Mouse (Mus musculus): Measurements from ENCODE around the gene Gtf2h5. TPM values are rescaled to one million over a fixed set of nuclear protein-coding genes. Genes with fewer than 3 reads are reported as not detected.
A peak's percentile ranks its signal among the peaks of the same experiment; 100 is the strongest.

Gtf2h5 gene
- total and polyA plus RNA-seq, 2 experiments from 2014 or later: 44.1 to 241 TPM

DNA sequence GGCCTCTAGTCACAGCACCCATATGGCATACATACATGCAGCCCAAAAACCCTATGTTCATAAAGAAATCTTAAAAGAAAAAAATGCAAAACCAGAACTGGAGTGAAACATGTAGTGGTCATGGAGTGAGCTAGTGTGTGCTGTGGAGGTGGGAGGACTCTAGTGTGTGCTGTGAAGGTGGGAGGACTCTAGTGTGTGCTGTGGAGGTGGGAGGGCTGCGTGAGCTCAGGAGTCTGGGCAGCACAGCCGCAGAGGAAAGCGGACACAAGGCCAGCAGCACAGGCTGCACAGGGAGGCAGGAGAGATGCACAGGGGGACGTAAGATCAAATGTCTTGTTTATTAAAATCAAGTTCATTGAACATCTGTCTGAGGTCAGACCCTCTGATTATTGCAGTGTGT, 44.2 kb downstream of the Gtf2h5 start:
- TF ChIP-seq CTCF (IDR thresholded peaks at IDR 0.05; ENCODE audit: low read depth): no peak
- Histone ChIP-seq H3K4me3 (ENCODE audit: low read length) (no peak overlapping the region), H3K4me1 (ENCODE audit: insufficient read depth, low read length) (no peaks in the 10 kb centered on the region), H3K9ac (replicated peaks; ENCODE audit: low read length) (no peak overlapping the region), H3K27ac (no peak overlapping the region), H3K36me3 (ENCODE audit: insufficient read depth, low read length) (0 out of 2 replicates have a peak, but pooled peaks cover 4% of the 10 kb centered on the region), H3K9me3 (ENCODE audit: low read length) (no peaks in the 10 kb centered on the region), H3K4me2 (ENCODE audit: low read depth, low read length) (no peak overlapping the region), H3K27me3 (ENCODE audit: insufficient read depth, low read length) (no peaks in the 10 kb centered on the region)
- DNase-seq (ENCODE audit: low spot score) (no peak), ATAC-seq (no peak)
- WGBS: 81% methylated on average over 4 of the region's 4 CpGs

DNA sequence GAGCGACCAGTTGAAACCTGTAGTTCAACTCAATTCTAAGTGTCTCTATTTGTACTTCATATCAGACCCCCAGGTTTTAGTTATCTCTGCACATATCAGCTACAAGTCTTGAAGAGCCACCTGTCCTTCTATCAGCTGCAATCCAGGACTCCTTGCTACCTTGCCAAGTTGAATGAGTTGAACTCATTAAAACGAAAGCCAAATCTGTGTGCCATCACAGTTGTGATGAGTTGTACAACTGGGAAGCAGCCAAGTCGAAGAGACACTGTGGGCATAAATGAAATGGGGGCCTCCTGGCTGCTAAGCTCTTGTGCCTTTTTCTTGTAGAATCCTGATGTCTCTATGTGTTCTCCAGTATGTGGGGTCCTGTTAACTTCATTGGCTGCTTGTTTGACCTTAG, 45.9 kb downstream of the Gtf2h5 start:
- Histone ChIP-seq H3K9ac (replicated peaks; ENCODE audit: low read length) (no peak overlapping the region), H3K27me3 (ENCODE audit: insufficient read depth, low read length) (no peaks in the 10 kb centered on the region), H3K4me2 (ENCODE audit: low read depth, low read length) (no peak overlapping the region), H3K27ac (no peak overlapping the region), H3K36me3 (ENCODE audit: insufficient read depth, low read length) (0 out of 2 replicates have a peak, but pooled peaks cover 4% of the 10 kb centered on the region), H3K4me1 (ENCODE audit: insufficient read depth, low read length) (no peaks in the 10 kb centered on the region), H3K9me3 (ENCODE audit: low read length) (no peaks in the 10 kb centered on the region), H3K4me3 (ENCODE audit: low read length) (no peak overlapping the region)
- 87% methylated on average over 3 of the region's 3 CpGs for WGBS
- DNase-seq (ENCODE audit: low spot score) (no peak), ATAC-seq (no peak)
- no peak for TF ChIP-seq CTCF (IDR thresholded peaks at IDR 0.05; ENCODE audit: low read depth)

DNA sequence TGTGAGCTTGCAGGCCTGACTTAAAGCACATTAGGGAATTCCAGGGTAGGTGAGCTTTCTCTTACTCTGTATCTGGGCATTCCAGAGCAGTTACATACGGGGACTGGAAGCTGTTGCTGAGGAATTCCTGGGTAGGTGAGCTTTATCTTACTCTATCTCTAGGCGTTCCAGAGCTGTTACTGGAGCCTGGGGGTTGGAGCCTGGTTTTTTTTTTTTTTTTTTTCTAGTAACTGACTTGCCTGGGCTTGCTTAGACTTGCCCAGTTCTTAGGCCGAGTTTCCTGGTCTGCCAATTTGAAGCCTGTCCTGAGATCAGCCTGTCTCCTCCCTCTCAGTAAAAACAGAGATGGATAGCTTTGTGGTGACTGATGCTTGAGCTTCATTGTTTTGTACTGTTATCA, 48.5 kb downstream of the Gtf2h5 start:
- no peaks in the 10 kb centered on the region for H3K9me3 ChIP-seq (ENCODE audit: low read length)
- ATAC-seq (no peak), DNase-seq (ENCODE audit: low spot score) (no peak)
- peaks cover 8% of the 10 kb centered on the region; the same call in 1 of the 2 replicates for H3K36me3 ChIP-seq (ENCODE audit: insufficient read depth, low read length)
- no peaks in the 10 kb centered on the region for H3K4me1 ChIP-seq (ENCODE audit: insufficient read depth, low read length)
- H3K4me2 ChIP-seq (ENCODE audit: low read depth, low read length): no peak overlapping the region
- no peak overlapping the region for H3K4me3 ChIP-seq (ENCODE audit: low read length)
- H3K27me3 ChIP-seq (ENCODE audit: insufficient read depth, low read length): no peaks in the 10 kb centered on the region
- 66% methylated on average over 3 of the region's 3 CpGs for WGBS
- no peak overlapping the region for H3K9ac ChIP-seq (replicated peaks; ENCODE audit: low read length)
- H3K27ac ChIP-seq: no peak overlapping the region
- no peak for TF ChIP-seq CTCF (IDR thresholded peaks at IDR 0.05; ENCODE audit: low read depth)

DNA sequence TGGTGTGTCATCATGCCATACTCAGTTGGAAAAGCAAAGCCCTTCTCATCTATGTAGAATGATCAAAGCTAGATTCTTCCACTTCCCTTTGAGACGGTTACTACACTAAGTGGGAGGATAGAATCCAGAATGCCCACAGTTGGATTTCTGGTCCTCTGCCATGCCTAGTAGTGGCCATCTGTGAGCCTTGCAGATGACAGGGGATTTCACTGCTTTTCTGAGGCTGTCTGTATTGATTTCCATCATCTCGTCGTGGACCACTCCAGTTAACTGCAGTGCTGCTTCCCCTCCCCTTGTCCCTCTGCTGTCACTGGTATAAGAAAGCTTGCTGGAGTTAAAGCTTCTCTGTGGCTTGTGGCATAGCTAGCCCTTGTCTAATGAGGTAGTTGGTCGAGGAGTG, 49.8 kb downstream of the Gtf2h5 start:
- no peaks in the 10 kb centered on the region for H3K4me1 ChIP-seq (ENCODE audit: insufficient read depth, low read length)
- no peak for TF ChIP-seq CTCF (IDR thresholded peaks at IDR 0.05; ENCODE audit: low read depth)
- no peak overlapping the region for H3K4me3 ChIP-seq (ENCODE audit: low read length)
- H3K27ac ChIP-seq: 0 out of 2 replicates have a peak overlapping the region, but pooled peaks have one; percentile 16
- no peaks in the 10 kb centered on the region for H3K27me3 ChIP-seq (ENCODE audit: insufficient read depth, low read length)
- H3K36me3 ChIP-seq (ENCODE audit: insufficient read depth, low read length): peaks cover 7% of the 10 kb centered on the region; the same call in 1 of the 2 replicates
- no peak overlapping the region for H3K9ac ChIP-seq (replicated peaks; ENCODE audit: low read length)
- peak; percentile 78 for ATAC-seq
- WGBS: 44% methylated on average over 4 of the region's 4 CpGs
- H3K4me2 ChIP-seq (ENCODE audit: low read depth, low read length): no peak overlapping the region
- no peaks in the 10 kb centered on the region for H3K9me3 ChIP-seq (ENCODE audit: low read length)
- DNase-seq (ENCODE audit: low spot score): peak; percentile 85

DNA sequence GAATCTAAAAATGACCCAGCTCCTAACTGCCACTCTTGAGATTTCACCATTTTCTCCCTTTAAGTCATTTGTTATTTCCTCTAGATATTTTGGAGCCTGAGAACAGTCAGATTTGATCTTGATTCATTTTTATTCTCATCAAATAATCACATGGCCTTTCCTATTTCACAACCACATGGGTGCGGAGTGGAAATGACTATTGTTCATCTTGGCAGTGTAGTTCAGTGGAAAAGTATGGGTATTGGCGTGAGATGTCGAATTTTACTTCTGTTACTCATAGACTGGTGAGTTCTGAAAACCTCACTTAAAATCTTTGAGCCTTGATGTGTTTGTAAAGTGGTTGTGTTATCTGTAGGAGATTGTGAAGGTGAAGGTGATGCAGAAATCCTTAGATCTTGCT, 51.5 kb downstream of the Gtf2h5 start:
- Histone ChIP-seq H3K4me1 (ENCODE audit: insufficient read depth, low read length) (no peaks in the 10 kb centered on the region), H3K9me3 (ENCODE audit: low read length) (no peaks in the 10 kb centered on the region), H3K36me3 (ENCODE audit: insufficient read depth, low read length) (peaks cover 4% of the 10 kb centered on the region; the same call in 1 of the 2 replicates), H3K27ac (no peak overlapping the region), H3K4me2 (ENCODE audit: low read depth, low read length) (no peak overlapping the region), H3K4me3 (ENCODE audit: low read length) (no peak overlapping the region), H3K9ac (replicated peaks; ENCODE audit: low read length) (no peak overlapping the region), H3K27me3 (ENCODE audit: insufficient read depth, low read length) (no peaks in the 10 kb centered on the region)
- no peak for ATAC-seq
- DNase-seq (ENCODE audit: low spot score): no peak
- TF ChIP-seq CTCF (IDR thresholded peaks at IDR 0.05; ENCODE audit: low read depth): no peak
- WGBS: 97% methylated on average over 3 of the region's 3 CpGs

Small RNA genes within 50 kb of the gene (microRNA-seq; reads per million reads assigned to microRNA genes)
- gene Gm22774: 0 reads per million in 2 experiments

Other genes with a start within 250 kb of the Gtf2h5 start
- 6.2 and 12.5 TPM in 2 replicates for gene Snx9, start 238.5 kb upstream of the Gtf2h5 start, total RNA-seq (2014; rRNA removed)
- gene Snx9, start 238.5 kb upstream of the Gtf2h5 start, polyA plus RNA-seq (2015; fragmentation: Nextera tagmentation; extraction: Ambion mirVana): 6.7 and 7.0 TPM in 2 replicates
- gene Synj2, start 138.5 kb upstream of the Gtf2h5 start, total RNA-seq (2014; rRNA removed): 4.8 and 6.9 TPM in 2 replicates
- 2.1 and 2.9 TPM in 2 replicates for gene Synj2, start 138.5 kb upstream of the Gtf2h5 start, polyA plus RNA-seq (2015; fragmentation: Nextera tagmentation; extraction: Ambion mirVana)
- 11.5 and 15.6 TPM in 2 replicates for gene Serac1, start within 50 bp of the Gtf2h5 start, total RNA-seq (2014; rRNA removed)
- gene Serac1, start within 50 bp of the Gtf2h5 start, polyA plus RNA-seq (2015; fragmentation: Nextera tagmentation; extraction: Ambion mirVana): 6.0 and 6.2 TPM in 2 replicates
- 218 and 245 TPM in 2 replicates for gene Tulp4, start 26.7 kb downstream of the Gtf2h5 start, total RNA-seq (2014; rRNA removed)
- 77.1 and 91.9 TPM in 2 replicates for gene Tulp4, start 26.7 kb downstream of the Gtf2h5 start, polyA plus RNA-seq (2015; fragmentation: Nextera tagmentation; extraction: Ambion mirVana)
- 71.5 and 75.2 TPM in 2 replicates for gene Tmem181a, start 177.1 kb downstream of the Gtf2h5 start, total RNA-seq (2014; rRNA removed)
- 58.7 and 59.1 TPM in 2 replicates for gene Tmem181a, start 177.1 kb downstream of the Gtf2h5 start, polyA plus RNA-seq (2015; fragmentation: Nextera tagmentation; extraction: Ambion mirVana)
- 23.2 and 28.8 TPM in 2 replicates for gene Dynlt1a, start 237.7 kb downstream of the Gtf2h5 start, total RNA-seq (2014; rRNA removed)
- gene Dynlt1a, start 237.7 kb downstream of the Gtf2h5 start, polyA plus RNA-seq (2015; fragmentation: Nextera tagmentation; extraction: Ambion mirVana): 40.4 and 42.6 TPM in 2 replicates